Mouse (Mus musculus) neural tube, embryonic 14.5 days (tissue): ENCODE measurements around the gene Il1rl1. TPM values are rescaled to one million over a fixed set of nuclear protein-coding genes. Genes with fewer than 3 reads are reported as not detected.

Source experiments
- ATAC-seq: fragments of 200-750 bp; cut with Nextera tagmentation; 2 replicates; pipeline ENCODE4 v1.8.0; 2017; ENCODE audit warnings: low read depth, mild to moderate bottlenecking, moderate TSS enrichment, moderate library complexity
- H3K27ac ChIP-seq: fragments of 300-500 bp; sonication (generic); 2 replicates; pipeline ENCODE4 v1.5.1; 2014; ENCODE audit warnings: low read depth, mild to moderate bottlenecking, control low read depth, low read length, moderate library complexity, mixed read lengths
- H3K27me3 ChIP-seq: fragments of 300-500 bp; sonication (generic); 2 replicates; pipeline ENCODE4 v1.6.1; 2014; ENCODE audit warnings: low read length; ENCODE audit not compliant: control insufficient read depth, insufficient read depth
- H3K36me3 ChIP-seq: fragments of 300-500 bp; sonication (generic); 2 replicates; pipeline ENCODE4 v1.6.1; 2014; ENCODE audit warnings: low read length, mixed read lengths; ENCODE audit not compliant: control insufficient read depth, insufficient read depth
- H3K4me1 ChIP-seq: fragments of 300-500 bp; sonication (generic); 2 replicates; pipeline ENCODE4 v1.6.1; 2014; ENCODE audit warnings: low read length; ENCODE audit not compliant: control insufficient read depth, insufficient read depth
- H3K4me2 ChIP-seq: fragments of 300-500 bp; sonication (generic); 2 replicates; pipeline ENCODE4 v1.6.1; 2014; ENCODE audit warnings: mild to moderate bottlenecking, low read depth, low read length, control low read depth
- H3K4me3 ChIP-seq: fragments of 300-500 bp; sonication (generic); 2 replicates; pipeline ENCODE4 v1.5.1; 2014; ENCODE audit warnings: low read depth, low read length, control low read depth, mixed read lengths
- H3K9ac ChIP-seq: fragments of 300-500 bp; sonication (generic); replicated peaks from 2 replicates; pipeline ENCODE4 v1.6.1; 2014; ENCODE audit warnings: low read depth, mild to moderate bottlenecking, control low read depth, low read length, mixed read lengths
- H3K9me3 ChIP-seq: fragments of 300-500 bp; sonication (generic); 2 replicates; pipeline ENCODE4 v1.6.1; 2016; ENCODE audit warnings: low read length; ENCODE audit not compliant: control insufficient read depth
- WGBS: fragments of 180-500 bp; shearing (Covaris S2); extraction: QIAGEN DNeasy Blood & Tissue Kit; methylation state at CpG from one replicate; pipeline ENCODE4 v1.1.7; 2014; 5-methylcytosine and 5-hydroxymethylcytosine counted together
- polyA plus RNA-seq: library from polyadenylated mRNA; unstranded; fragments of >200 nt; fragmentation: Nextera tagmentation; extraction: Ambion mirVana; gene quantifications from 2 replicates; pipeline ENCODE4 v1.2.1, GENCODE M21; 2014

Gene Il1rl1
- polyA plus RNA-seq, 1 experiment from 2014 or later = not detected

DNA sequence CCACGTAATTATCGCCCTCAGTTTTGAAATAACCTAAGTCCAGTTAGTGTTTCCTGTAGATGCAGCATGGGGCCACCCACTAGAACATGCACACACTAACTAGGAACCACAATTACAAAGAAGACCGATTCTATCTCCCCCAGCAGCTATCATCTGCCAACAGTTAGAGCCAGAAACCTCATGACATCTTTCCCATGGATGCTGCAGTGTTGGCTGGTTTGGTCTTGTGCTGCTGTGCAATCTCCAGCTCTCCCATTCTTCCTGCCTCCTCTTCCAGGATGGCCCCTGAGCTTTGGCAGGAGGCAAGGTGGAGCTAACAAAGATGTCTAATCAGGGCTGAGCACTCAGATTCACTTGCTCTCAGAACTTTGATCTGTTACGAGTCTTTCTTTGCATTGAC, 71.8 kb downstream of the Il1rl1 start:
- ATAC-seq = no peak
- Histone ChIP-seq H3K36me3 (no peaks in the 10 kb centered on the region), H3K9me3 (no peaks in the 10 kb centered on the region), H3K4me3 (no peak overlapping the region), H3K9ac (no peak overlapping the region), H3K4me1 (no peaks in the 10 kb centered on the region), H3K27ac (no peak overlapping the region), H3K4me2 (no peak overlapping the region), H3K27me3 (no peaks in the 10 kb centered on the region)
- WGBS = 88% methylated on average over 4 of the region's 4 CpGs

GRCm38 (mm10) chr1:40501546-40502398, 72.4 kb downstream of the Il1rl1 start:
- no peak overlapping the region for H3K9ac ChIP-seq
- no peak overlapping the region for H3K4me3 ChIP-seq
- no peak for ATAC-seq
- H3K36me3 ChIP-seq = no peaks in the 10 kb centered on the region
- H3K27me3 ChIP-seq = no peaks in the 10 kb centered on the region
- no peak overlapping the region for H3K4me2 ChIP-seq
- no peak overlapping the region for H3K27ac ChIP-seq
- no peaks in the 10 kb centered on the region for H3K4me1 ChIP-seq
- no peaks in the 10 kb centered on the region for H3K9me3 ChIP-seq
- 89% methylated on average over 11 of the region's 11 CpGs for WGBS

DNA sequence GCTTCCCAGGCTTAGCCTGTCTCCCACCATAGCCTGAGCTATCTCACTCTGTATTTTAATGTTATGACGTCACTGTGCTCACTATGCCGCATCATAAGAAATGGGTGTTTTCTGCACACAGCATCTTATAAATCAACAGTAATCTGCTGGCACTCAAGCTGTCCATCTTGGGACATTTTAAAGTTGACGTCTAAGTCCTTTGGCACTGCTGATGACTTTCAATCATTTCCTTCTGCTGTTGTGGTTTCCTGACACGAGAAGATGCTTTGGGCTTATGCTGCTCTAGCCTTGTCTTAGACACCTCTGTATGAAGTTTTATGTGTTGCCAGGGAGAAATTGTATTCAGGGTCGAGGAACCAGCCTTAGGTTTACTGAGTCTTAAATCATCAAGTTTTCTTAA, 75.2 kb downstream of the Il1rl1 start:
- no peak for ATAC-seq
- no peak overlapping the region for H3K4me2 ChIP-seq
- H3K27ac ChIP-seq = no peak overlapping the region
- no peaks in the 10 kb centered on the region for H3K4me1 ChIP-seq
- no peaks in the 10 kb centered on the region for H3K9me3 ChIP-seq
- H3K4me3 ChIP-seq = no peak overlapping the region
- no peaks in the 10 kb centered on the region for H3K36me3 ChIP-seq
- 83% methylated on average over 5 of the region's 5 CpGs for WGBS
- no peak overlapping the region for H3K9ac ChIP-seq
- H3K27me3 ChIP-seq = no peaks in the 10 kb centered on the region

Other genes with a start within 250 kb of the Il1rl1 start
- 0.51 and 1.2 TPM in 2 replicates for gene Il1r1, start 204.5 kb upstream of the Il1rl1 start, polyA plus RNA-seq
- 0.52 and 1.4 TPM in 2 replicates for gene Il1rl2, start 105.0 kb upstream of the Il1rl1 start, polyA plus RNA-seq
- gene Il18r1, start 36.0 kb downstream of the Il1rl1 start, polyA plus RNA-seq = not detected in 2 replicates
- 0.05 and 0.08 TPM in 2 replicates for gene Il18rap, start 85.8 kb downstream of the Il1rl1 start, polyA plus RNA-seq
- gene Slc9a4, start 150.5 kb downstream of the Il1rl1 start, polyA plus RNA-seq = not detected in 2 replicates